Mouse (Mus musculus) spleen, adult 2 months (tissue): ENCODE measurements at regions not wholly inside any gene's neighbourhood (a gene's known extent, or its start where the extent isn't known, plus 50 kb on each side); places are given as distances from the start of the nearest gene placed in this dataset.

Experiments
- CTCF ChIP-seq: fragments of 200-500 bp; IDR thresholded peaks from 2 replicates; pipeline ENCODE4 v1.5.1; 2011; ENCODE audit warnings: mild to moderate bottlenecking, inconsistent platforms; ENCODE audit not compliant: insufficient read depth, insufficient read length, insufficient replicate concordance; ENCODE audit errors: extremely low read depth
- POLR2A ChIP-seq: fragments of 200-500 bp; IDR thresholded peaks from 2 replicates; pipeline ENCODE4 v1.6.1; 2011; ENCODE audit warnings: low read depth, low read length, inconsistent platforms

DNA sequence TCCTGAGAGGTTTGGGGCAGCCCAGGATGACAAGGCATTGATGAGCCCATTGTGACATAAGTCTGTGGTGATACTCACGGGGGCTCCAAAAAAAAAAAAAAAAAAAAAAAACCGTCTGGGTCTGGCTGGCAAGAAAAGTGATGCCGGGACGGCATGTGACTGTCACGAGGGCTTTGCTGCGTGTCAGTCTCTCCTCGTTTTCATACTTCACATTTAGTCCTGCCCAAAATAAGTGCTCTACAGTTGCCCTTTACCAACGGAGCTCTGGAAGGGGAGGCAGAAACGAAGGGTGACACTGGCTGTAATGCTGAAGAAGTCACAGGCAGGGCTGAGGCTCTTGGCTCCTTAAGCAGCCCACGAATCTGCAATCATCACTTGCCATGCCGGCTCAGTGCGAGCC is 167.9 kb upstream of the Lnx1 start:
- TF ChIP-seq CTCF (no peak), POLR2A (no peak)
